Mouse (Mus musculus): ENCODE results near the gene Vmn1r239-ps. TPM values are rescaled to one million over a fixed set of nuclear protein-coding genes. Genes with fewer than 3 reads are reported as not detected.
"Not testable (repeated sequence)": the region's sequence is repeated elsewhere in the genome, so short reads cannot be mapped to it uniquely, and the experiment has no call there.

The Vmn1r239-ps gene
- not detected in 2 replicates for polyA plus RNA-seq (2012)

GRCm38 (mm10) chrX:147453610-147454009, at the start of gene Vmn1r239-ps:
Vmn1r239-ps (minus strand) TSS chrX:147453710.
- TF ChIP-seq GATA1 (IDR thresholded peaks at IDR 0.05; ENCODE audit: low read length): not testable (repeated sequence)

GRCm38 (mm10) chrX:147489551-147489950, 36.0 kb upstream of the Vmn1r239-ps start:
- TF ChIP-seq GATA1 (IDR thresholded peaks at IDR 0.05; ENCODE audit: low read length): no peak

- TF ChIP-seq GATA1 (IDR thresholded peaks at IDR 0.05; ENCODE audit: low read length): no peak
These were observed 10.1 kb downstream of the Vmn1r239-ps start for GRCm38 (mm10) chrX:147443386-147443785.

- no peak for TF ChIP-seq GATA1 (IDR thresholded peaks at IDR 0.05; ENCODE audit: low read length)
These were observed 18.1 kb downstream of the Vmn1r239-ps start for GRCm38 (mm10) chrX:147435400-147435799.

- no peak for TF ChIP-seq GATA1 (IDR thresholded peaks at IDR 0.05; ENCODE audit: low read length)
These were observed 23.8 kb downstream of the Vmn1r239-ps start for GRCm38 (mm10) chrX:147429753-147430152.

GRCm38 (mm10) chrX:147429129-147429528, 24.4 kb downstream of the Vmn1r239-ps start, which contains the start of gene Il13ra2:
Il13ra2 (minus strand) TSS chrX:147429192.
- no peak for TF ChIP-seq GATA1 (IDR thresholded peaks at IDR 0.05; ENCODE audit: low read length)

Other genes starting within 250 kb of the Vmn1r239-ps start
- not detected in 2 replicates for gene Il13ra2, start 24.5 kb downstream of the Vmn1r239-ps start, polyA plus RNA-seq (2012)
- gene Lrch2, start 100.4 kb upstream of the Vmn1r239-ps start, polyA plus RNA-seq (2012): not detected in 2 replicates